Mouse (Mus musculus) adrenal gland, postnatal 25 days (tissue): ENCODE results near the gene Neu1. TPM values are rescaled to one million over a fixed set of nuclear protein-coding genes. Genes with fewer than 3 reads are reported as not detected.
"Not testable (repeated sequence)": the region's sequence is repeated elsewhere in the genome, so short reads cannot be mapped to it uniquely, and the experiment has no call there.

Source experiments
- DNase-seq: peaks from one replicate; pipeline ENCODE4 v3.0.0; 2021; ENCODE audit warnings: mixed read lengths
- total RNA-seq: library from RNA; stranded (reverse); gene quantifications from 2 replicates; pipeline ENCODE4 v1.2.3, GENCODE M21; 2021

Neu1 gene
- total RNA-seq, 1 experiment from 2014 or later, result 27.6 TPM

DNA sequence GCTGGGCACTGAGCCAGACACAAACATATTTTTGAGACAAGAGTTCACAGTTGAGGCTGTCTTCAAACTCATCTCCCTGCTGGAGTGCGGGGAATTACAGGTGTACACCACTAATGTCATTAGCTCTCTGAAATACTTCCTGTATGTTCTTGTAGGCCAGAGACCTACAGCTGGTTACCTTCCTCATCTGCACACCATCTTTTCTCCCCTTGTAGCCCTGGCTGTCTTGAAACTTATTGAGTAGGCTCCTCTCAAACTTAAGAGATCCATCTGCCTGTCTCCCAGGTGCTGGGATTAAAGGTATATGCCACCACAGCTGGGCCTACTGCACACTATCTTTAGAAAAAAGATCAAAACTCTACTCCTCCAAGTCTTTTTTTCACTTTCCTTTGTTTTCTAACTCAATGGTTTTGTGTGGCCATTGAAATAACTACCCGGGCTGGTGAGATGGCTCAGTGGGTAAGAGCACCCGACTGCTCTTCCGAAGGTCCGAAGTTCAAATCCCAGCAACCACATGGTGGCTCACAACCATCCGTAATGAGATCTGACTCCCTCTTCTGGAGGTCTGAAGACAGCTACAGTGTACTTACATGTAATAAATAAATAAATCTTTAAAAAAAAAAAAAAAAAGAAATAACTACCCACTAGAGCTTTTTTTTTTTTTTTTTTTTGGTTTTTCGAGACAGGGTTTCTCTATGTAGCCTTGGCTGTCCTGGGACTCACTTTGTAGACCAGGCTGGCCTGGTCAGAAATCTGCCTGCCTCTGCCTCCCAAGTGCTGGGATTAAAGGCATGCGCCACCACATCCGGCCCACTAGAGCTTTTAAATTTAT is 17.9 kb downstream of the Neu1 start:
- not testable (repeated sequence) for DNase-seq

DNA sequence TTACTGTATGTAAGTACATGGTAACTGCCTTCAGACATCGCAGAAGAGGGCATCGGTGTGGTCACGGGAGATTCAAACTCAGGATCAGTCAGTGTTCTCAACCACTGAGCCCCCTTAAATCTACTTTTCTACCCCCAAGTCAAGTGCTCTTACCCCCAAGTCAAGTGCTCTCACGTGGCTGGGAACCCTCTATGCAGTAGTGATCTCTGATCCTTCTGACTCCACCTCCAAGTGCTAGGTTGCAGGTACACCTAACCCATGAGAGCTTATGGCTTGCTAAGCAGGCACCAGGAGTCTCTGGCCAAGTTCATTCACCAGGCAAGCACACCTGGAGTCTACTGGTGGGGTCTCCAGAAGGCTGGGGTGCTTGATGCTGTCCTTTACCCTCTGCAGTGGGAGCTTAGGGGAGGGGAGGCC is 18.5 kb downstream of the Neu1 start:
- DNase-seq, result no peak

DNA sequence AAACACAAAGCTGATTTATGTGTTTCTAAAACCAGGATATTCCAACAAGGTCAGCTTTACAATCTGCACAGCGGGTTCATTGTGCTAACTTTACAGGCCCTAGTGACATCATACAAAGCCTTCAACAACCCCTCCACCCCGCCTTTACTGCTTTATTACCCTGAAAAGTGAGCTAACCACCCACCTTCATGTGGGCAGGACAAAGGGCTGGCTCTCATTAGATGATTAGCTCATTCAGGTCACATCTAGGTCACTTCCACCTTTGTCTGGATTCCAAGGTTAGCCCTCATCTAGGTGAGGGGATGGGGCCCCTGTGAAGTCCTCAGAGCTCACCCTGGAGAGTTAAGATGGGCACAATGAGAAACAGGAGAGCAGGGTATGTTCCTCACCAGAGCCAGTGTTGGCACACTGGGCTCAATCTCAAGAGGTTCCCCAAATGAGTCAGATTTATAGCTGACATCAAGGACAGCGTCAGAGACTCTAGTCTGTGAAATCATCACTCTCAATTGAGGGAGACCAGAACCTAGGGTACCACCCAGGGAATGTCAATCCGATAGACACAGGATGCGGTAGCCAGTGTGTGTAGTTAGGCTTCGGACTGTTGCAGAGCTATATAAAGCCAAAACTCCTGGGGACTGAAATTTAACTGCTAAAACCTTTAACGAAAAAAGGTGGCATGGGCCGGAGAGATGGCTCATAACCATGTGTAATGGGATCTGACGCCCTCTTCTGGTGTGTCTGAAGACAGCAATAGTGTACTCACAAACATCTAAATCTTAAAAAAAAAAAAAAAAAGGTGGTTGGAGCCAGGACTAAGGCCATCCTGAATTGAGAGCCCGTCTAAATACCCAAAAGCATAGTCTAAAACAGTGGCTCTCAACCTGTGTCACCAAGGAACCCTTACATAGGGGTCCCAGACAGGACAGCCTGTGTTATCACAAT is 19.7 kb downstream of the Neu1 start:
- no peak for DNase-seq

DNA sequence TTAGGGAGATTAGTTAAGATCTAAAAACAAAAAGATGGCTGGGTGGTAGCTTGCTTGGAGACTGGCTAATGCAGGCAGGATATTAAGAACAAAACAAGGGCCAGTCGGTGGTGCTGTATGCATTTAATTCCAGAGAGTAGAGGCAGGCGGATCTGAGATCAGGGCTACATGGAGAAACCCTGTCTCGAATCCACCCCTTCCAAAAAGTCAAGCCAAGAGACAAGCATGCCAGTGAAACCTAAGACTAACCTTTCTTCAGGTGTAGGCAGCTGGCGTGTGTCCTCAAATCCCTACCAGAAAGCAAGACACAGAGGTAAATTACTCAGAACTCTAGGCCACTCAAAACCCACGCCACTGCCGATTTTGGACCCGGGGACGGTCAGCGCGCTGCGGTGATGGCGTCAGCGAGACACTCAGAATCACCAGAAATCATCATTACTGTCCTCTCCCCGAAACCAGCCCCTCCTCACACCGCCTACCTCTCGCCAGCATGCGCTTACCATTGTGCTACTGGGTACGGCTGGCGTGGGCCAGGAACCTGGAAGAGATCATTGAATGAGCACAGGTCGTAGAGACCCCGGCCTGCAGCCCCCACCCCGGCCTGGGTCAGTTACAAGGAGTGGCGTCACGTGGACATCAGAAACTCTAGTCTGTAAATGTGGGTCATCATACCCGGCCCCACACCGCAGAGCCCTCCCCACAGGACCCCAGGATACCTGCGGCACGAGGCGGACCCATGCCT is 20.8 kb downstream of the Neu1 start:
- DNase-seq, result no peak

DNA sequence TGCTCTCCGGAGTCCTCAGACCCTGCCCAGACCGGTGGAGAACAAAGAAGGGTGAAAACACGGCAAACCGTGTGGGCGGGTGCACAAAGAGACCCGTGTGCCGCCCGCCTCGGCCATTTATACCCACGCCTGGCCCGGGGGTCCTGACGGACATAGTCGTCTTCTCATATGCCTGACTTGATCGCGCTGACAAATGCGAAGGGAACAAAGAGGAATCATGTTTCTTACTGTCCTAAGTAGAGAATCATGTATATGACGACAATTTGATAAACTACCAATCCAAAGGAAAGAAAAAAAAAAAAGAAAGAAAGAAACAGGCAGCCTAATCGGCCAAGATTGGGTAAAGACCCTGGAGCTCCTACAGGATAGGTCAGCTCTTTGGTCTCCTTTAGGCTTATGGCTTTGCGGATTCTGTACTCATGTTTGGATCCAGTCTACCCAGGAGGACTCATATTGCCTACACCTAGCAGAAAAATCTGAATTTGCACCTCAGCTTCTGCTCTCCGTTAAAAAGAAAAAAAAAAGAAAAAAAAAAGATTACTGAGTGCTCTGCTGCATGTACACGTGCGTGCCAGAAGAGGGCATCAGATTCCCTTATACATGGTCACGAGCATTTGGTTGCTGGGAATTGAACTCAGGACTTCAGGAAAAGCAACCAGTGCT is 21.5 kb downstream of the Neu1 start:
- DNase-seq, result peak; percentile 80

DNA sequence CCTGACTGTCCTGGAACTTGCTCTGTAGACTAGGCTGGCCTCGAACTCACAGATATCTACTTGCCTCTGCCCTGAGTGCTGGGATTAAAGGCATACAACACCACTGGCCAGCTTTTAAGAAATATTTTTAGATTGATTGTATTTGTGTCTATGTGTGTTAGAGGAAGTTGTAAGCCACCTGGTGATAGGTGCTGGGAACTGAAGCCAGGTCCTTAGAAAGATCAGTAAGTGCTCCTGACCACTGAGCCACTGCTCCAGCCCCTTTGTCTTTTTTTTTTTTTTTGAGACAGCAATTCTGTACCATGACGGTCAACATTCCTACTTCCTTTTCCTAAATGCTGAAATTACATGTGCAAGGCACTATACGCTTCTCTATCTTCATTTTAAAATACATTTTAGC is 22.2 kb downstream of the Neu1 start:
- DNase-seq, result no peak

DNA sequence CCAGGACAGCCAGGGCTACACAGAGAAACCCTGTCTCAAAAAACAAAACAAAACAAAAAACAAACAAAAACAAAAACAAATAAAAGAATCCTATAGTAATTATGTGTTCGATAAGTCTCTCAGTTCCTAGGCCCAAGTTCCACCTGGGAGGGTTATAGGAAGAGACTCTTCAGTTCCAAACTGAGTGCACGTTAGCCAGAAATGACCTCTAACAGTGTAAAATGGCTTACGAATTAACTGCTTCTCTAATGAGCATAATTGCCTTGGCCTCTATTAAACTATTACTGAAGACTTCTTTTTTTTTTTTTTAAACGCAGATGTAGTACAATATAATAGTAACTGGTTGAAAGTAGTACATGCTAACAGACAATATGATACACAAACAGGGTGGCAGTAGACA is 22.9 kb downstream of the Neu1 start:
- DNase-seq, result no peak

DNA sequence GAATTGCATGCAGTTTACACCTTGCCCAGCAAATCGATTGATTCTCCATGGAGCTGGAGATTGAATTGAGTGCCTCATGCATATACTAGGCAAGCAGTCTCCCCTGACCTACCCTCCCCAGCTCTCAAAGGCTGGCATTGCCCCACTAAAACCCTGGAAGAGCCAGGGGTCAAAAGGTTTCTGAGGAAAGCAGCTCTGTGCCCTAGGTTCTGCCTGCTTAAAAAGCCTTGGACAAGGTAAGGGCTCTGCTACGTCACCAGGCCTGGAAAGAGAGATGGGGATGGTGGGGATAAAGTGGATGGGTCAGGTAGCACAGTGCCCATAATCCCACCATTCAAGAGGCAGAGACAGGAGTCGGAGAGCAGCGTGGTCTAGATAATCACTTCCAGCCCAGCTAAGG is 23.8 kb downstream of the Neu1 start:
- no peak for DNase-seq

DNA sequence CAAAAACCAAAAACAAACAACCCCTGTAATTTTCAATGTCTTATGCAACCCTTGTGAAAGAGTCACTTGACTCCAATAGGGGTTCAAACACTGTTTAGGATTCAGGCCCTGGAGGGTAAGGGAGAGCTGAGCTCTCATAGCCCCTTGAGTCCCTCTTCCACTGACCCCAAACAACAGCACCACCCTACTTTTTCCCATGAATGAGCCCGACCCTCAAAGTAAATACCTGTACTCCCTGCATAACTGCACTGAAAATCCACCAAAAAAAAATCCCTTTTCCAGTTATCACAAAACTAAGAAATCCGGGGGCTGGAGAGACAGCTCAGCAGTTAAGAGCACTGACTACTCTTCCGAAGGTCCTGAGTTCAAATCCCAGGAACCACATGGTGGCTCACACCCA is 24.8 kb downstream of the Neu1 start:
- DNase-seq, result no peak

DNA sequence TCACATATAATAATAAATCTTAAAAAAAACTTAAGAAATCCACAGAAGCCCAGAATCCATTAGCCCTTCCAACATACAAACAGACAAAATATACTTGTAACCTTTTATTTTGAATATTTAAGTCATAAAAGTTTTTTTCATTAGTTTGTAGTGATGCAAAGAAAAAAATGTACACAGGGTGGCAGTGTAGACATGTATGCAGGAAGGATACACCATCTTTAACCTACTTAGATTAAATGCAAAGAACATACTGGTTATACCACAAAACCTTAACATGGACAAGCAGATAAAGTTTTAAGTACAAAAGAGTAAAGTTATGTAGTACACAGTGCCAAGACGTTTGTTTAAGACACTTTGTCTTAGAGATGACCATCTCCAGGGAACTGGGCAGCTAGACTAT is 25.3 kb downstream of the Neu1 start:
- no peak for DNase-seq

DNA sequence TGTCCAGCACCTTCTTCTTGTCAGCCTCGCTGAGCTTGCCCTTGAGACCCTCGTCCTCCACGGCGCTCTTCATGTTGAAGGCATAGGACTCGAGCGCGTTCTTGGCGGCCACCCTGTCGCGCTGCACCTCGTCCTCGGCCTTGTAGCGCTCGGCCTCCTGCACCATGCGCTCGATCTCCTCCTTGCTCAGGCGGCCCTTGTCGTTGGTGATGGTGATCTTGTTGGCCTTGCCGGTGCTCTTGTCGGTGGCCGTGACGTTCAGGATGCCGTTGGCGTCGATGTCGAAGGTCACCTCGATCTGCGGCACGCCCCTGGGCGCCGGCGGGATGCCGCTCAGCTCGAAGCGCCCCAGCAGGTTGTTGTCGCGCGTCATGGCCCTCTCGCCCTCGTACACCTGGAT is 26.2 kb downstream of the Neu1 start:
- DNase-seq, result not testable (repeated sequence)

DNA sequence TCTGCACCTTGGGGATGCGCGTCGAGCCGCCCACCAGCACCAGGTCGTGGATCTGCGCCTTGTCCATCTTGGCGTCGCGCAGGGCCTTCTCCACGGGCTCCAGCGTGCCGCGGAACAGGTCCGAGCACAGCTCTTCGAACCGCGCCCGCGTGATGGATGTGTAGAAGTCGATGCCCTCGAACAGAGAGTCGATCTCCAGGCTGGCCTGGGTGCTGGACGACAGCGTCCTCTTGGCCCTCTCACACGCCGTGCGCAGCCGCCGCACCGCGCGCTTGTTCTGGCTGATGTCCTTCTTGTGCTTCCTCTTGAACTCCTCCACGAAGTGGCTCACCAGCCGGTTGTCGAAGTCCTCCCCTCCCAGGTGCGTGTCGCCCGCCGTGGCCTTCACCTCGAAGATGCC is 26.9 kb downstream of the Neu1 start:
- DNase-seq, result not testable (repeated sequence)

DNA sequence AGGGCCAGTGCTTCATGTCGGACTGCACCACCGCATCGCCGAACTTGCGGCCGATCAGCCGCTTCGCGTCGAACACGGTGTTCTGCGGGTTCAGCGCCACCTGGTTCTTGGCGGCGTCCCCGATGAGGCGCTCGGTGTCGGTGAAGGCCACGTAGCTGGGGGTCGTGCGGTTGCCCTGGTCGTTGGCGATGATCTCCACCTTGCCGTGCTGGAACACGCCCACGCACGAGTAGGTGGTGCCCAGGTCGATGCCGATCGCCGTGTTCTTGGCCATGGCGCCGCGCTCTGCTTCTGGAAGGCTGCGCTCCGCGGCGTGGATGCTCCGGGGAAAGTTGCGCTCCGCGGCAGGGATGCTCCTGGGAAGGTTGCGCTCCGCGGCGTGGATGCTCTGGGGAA is 27.7 kb downstream of the Neu1 start:
- DNase-seq, result not testable (repeated sequence)

DNA sequence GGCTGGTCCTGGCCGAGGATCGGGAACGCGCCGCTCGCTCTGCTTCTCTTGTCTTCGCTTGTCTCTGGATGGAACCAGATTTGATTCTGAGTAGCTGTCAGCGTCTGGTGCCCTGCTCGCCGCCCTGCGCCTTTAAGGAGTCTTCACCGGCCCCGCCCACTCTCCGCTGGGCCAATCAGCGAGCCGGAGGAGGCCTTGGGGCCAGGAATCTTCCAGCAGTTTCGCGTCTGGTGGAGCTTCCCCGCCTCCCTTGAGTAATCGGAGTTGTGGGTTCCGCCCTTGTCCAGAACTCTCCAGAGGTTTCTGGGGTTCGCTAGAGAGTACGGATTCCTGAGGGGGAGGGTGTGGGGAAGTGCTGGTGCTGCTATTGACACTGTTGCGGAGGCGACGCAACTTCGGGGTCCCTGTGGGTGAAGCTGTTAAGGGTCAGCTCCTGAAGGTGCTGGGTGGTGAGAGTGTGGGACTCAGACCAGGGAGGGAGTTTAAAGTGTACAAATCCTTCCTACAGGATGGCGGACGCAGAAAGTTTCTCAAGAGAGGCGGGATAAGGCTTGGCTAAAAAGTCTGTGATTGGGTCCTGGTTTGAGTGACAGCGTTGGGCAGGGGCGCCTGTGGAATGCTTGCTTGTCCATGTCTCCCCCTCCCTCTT is 28.2 kb downstream of the Neu1 start, which contains the start of gene Hspa1b:
Hspa1b (minus strand) TSS at position 109 of the 649 bp plus-strand sequence.
- DNase-seq, result peak; percentile 78

DNA sequence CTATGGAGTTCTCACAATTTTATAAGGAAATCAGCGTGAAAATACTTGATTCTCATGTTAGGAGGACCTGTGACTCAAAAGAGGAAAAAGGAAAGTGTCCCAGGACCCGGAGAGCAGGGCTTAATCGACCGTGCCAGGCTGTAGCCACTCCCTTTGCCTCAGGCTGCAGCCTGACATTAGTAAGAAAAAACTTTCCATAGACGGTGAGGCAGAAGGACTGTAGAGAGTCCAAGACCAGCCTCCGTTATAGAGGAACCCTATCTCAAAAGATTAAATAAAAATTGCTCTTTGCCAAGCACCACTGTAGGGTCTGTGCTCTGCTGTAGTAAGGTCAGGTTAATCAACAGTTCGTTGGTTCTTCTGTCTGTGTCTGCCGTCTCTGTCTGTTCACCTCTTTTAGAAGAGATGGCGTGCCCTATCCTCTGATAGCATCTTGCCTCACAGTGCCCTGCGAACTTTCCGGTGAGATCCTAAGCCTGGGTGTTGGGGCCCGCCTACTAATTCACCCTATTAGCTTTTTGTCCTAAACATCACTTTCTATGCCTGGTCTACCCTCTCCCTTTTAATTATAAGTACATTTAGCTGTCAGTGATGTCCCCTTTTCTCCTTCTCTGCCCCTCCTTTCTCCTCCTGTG is 28.9 kb downstream of the Neu1 start:
- DNase-seq, result peak; percentile 54

DNA sequence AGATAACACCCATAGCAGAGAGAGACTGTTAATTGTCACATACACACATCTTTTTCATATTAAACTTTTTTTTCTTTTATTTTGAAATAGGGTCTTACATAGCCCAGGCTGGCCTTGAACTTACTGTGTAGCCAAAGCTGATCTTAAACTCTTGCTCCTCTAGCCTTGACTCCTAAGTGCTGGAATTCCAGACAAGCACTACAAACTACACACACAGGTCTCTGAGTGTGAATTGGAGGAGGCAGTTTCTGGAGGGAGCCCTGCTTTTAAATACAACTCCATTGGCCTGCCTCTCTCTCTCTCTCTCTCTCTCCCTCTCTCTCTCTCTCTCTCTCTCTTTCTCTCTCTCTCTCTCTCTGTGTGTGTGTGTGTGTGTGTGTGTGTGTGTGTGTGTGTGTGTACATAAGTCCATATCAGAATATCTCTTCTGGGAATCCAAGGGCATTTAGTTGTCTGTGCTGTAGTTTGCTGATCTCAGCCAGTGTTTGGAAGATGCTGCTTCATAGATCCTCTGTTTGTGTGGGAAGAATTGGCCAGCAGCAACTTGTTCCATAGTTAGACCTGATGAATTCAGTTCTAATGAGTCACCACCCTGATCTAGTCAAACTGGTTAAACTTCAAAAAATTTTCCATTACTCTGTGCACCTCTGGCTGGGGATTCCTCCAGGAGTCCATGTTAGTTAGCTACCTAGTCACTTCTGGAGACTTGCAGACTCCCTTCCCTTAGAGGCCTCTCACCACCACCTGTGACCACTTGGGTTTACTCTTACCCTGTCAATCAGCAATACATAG is 29.8 kb downstream of the Neu1 start:
- DNase-seq, result no peak

DNA sequence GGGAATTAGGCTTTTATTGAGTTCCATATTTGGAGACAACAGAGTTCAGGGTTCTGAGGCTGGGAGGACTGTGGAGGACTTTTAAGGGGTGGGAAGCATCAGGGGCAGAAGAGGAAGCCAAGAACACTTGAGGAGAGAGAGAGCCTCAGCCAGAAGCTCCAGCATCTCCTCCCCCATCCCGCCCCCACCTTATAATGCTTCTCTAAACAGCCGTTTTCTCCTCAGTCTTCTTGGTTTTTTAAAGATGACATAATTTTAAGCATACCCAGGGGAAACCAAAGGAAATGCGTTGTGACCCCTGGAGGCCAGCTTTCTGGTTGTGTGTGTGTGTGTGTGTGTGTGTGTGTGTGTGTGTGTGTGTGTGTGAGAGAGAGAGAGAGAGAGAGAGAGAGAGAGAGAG is 31.1 kb downstream of the Neu1 start:
- DNase-seq, result no peak

DNA sequence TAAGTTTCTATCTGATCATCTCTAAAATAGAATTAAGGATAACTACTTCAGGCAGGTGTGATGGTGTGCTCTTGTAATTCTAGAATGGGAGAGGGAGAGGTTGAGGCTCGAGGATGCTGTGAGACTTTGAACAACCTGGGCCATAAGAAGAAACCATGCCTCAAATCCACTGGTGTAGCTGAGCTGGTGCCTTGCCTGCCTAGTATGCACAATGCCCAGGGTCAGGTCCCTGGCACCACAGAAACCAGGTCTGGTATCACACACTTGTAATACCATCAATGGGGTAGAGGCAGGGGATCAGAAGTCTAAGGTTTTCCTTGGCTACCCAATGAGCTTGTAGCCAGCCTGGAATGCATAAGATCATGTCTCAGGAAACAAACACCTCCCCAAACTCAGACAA is 31.8 kb downstream of the Neu1 start:
- no peak for DNase-seq

DNA sequence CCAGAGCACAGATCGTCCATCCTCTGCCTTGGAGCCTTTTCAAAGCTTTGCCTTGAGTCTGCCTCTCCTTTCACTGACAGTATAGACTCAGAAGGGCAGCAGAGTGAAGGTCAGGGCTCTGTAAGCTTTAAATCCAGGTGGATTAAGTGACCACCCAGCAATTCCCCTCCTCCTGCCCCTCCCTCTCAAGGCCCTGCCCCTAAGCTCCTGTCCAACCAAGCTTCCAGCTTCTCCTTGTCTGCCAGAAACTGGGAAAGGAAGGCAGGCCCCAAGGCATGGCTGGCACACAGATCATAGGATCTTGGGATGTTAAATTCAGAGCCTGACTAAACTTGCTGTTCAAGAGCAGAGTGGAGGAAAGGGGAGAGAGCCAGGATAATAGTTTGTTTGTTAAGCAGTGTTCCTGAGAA is 33.6 kb downstream of the Neu1 start:
- no peak for DNase-seq

DNA sequence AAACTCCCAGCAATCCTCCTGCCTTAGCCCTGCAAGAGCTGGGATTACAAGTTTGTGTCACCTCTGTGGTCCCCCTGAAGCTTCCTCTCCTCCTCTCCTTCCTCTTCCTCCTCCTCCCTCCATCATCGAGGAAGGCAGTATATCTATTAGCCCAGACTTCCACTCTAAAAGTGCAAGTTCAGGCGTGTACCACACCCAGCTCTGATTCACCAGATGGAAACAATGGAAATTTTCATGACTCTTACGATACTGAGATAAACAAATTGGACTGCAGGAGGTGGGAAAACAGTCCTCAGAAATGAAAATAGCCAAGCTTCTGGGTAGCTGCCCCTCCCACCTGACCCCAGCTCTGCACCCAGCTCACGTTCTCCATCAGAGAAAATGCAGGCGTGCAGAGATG is 34.6 kb downstream of the Neu1 start:
- DNase-seq, result no peak
